Mouse (Mus musculus) limb, embryonic 15.5 days (tissue): Measurements from ENCODE around the gene Smad3. TPM values are rescaled to one million over a fixed set of nuclear protein-coding genes. Genes with fewer than 3 reads are reported as not detected.

Experiments
- ATAC-seq: fragments of 200-750 bp; cut with Nextera tagmentation; 2 replicates; pipeline ENCODE4 v1.8.0; 2017; ENCODE audit warnings: low read depth, moderate TSS enrichment; ENCODE audit not compliant: insufficient number of reproducible peaks, low FRiP score, low TSS enrichment
- H3K27ac ChIP-seq: fragments of 300-500 bp; sonication (generic); 2 replicates; pipeline ENCODE4 v1.5.1; 2015; ENCODE audit warnings: moderate library complexity, mild to moderate bottlenecking, inconsistent platforms
- H3K27me3 ChIP-seq: fragments of 300-500 bp; sonication (generic); 2 replicates; pipeline ENCODE4 v1.6.1; 2015; ENCODE audit warnings: inconsistent platforms
- H3K36me3 ChIP-seq: fragments of 300-500 bp; sonication (generic); 2 replicates; pipeline ENCODE4 v1.6.1; 2015; ENCODE audit warnings: inconsistent platforms
- H3K4me1 ChIP-seq: fragments of 300-500 bp; sonication (generic); 2 replicates; pipeline ENCODE4 v1.6.1; 2015; ENCODE audit warnings: inconsistent platforms
- H3K4me2 ChIP-seq: fragments of 300-500 bp; sonication (generic); 2 replicates; pipeline ENCODE4 v1.6.1; 2015; ENCODE audit warnings: mild to moderate bottlenecking, inconsistent platforms
- H3K4me3 ChIP-seq: fragments of 300-500 bp; sonication (generic); 2 replicates; pipeline ENCODE4 v1.5.1; 2015; ENCODE audit warnings: mild to moderate bottlenecking, inconsistent platforms
- H3K9ac ChIP-seq: fragments of 300-500 bp; sonication (generic); 2 replicates; pipeline ENCODE4 v1.6.1; 2015; ENCODE audit warnings: inconsistent platforms
- H3K9me3 ChIP-seq: fragments of 300-500 bp; sonication (generic); 2 replicates; pipeline ENCODE4 v1.6.1; 2016; ENCODE audit warnings: inconsistent platforms
- WGBS: fragments of 180-500 bp; shearing (Covaris S2); methylation state at CpG from one replicate; pipeline ENCODE4 v1.1.7; 2015; 5-methylcytosine and 5-hydroxymethylcytosine counted together
- polyA plus RNA-seq: library from polyadenylated mRNA; unstranded; fragments of >200 nt; fragmentation: Nextera tagmentation; extraction: Ambion mirVana; gene quantifications from 2 replicates; pipeline ENCODE4 v1.2.1, GENCODE M21; 2015

The Smad3 gene
- polyA plus RNA-seq, 1 experiment from 2014 or later = 28.9 TPM

- no peak overlapping the region for H3K4me2 ChIP-seq
- H3K27ac ChIP-seq = no peak overlapping the region
- H3K4me1 ChIP-seq = peaks cover 45% of the 10 kb centered on the region
- H3K4me3 ChIP-seq = no peak overlapping the region
- ATAC-seq = no peak
- peaks cover 20% of the 10 kb centered on the region for H3K36me3 ChIP-seq
- H3K9ac ChIP-seq = no peak overlapping the region
- H3K9me3 ChIP-seq = no peaks in the 10 kb centered on the region
- 60% methylated on average over 6 of the region's 6 CpGs for WGBS
- no peaks in the 10 kb centered on the region for H3K27me3 ChIP-seq
Measured at GRCm38 (mm10) chr9:63712838-63713237, 45.0 kb downstream of the Smad3 start.

GRCm38 (mm10) chr9:63711580-63712230 is 46.1 kb downstream of the Smad3 start:
- Histone ChIP-seq H3K36me3 (peaks cover 20% of the 10 kb centered on the region), H3K4me1 (peaks cover 46% of the 10 kb centered on the region), H3K27ac (no peak overlapping the region), H3K4me2 (no peak overlapping the region), H3K4me3 (no peak overlapping the region), H3K9me3 (no peaks in the 10 kb centered on the region), H3K27me3 (no peaks in the 10 kb centered on the region), H3K9ac (no peak overlapping the region)
- WGBS = 72% methylated on average over 13 of the region's 13 CpGs
- ATAC-seq = no peak

GRCm38 (mm10) chr9:63709857-63710256 is 47.9 kb downstream of the Smad3 start:
- Histone ChIP-seq H3K4me3 (no peak overlapping the region), H3K27ac (no peak overlapping the region), H3K9me3 (no peaks in the 10 kb centered on the region), H3K9ac (no peak overlapping the region), H3K4me1 (peaks cover 44% of the 10 kb centered on the region), H3K4me2 (no peak overlapping the region), H3K36me3 (peaks cover 20% of the 10 kb centered on the region), H3K27me3 (no peaks in the 10 kb centered on the region)
- no peak for ATAC-seq
- WGBS = 94% methylated on average over 5 of the region's 5 CpGs

- ATAC-seq = no peak
- peaks cover 20% of the 10 kb centered on the region for H3K36me3 ChIP-seq
- no peaks in the 10 kb centered on the region for H3K9me3 ChIP-seq
Measured at GRCm38 (mm10) chr9:63709266-63709665, 48.5 kb downstream of the Smad3 start.

GRCm38 (mm10) chr9:63707816-63708588 is 49.8 kb downstream of the Smad3 start:
- Histone ChIP-seq H3K9ac (no peak overlapping the region), H3K27ac (no peak overlapping the region), H3K27me3 (no peaks in the 10 kb centered on the region), H3K4me1 (peaks cover 46% of the 10 kb centered on the region), H3K4me3 (no peak overlapping the region), H3K36me3 (peaks cover 23% of the 10 kb centered on the region), H3K4me2 (no peak overlapping the region), H3K9me3 (no peaks in the 10 kb centered on the region)
- WGBS = 64% methylated on average over 9 of the region's 9 CpGs
- no peak for ATAC-seq

More at GRCm38 (mm10) chr9:63709266-63709665, 48.5 kb downstream of the Smad3 start:
- Histone ChIP-seq H3K27me3 (no peaks in the 10 kb centered on the region), H3K4me2 (no peak overlapping the region), H3K9ac (no peak overlapping the region), H3K27ac (no peak overlapping the region), H3K4me3 (no peak overlapping the region), H3K4me1 (peaks cover 44% of the 10 kb centered on the region)

- Histone ChIP-seq H3K4me3 (no peak overlapping the region), H3K4me1 (peaks cover 62% of the 10 kb centered on the region), H3K27me3 (no peaks in the 10 kb centered on the region), H3K9ac (no peak overlapping the region), H3K4me2 (no peak overlapping the region), H3K9me3 (no peaks in the 10 kb centered on the region), H3K36me3 (peaks cover 16% of the 10 kb centered on the region), H3K27ac (peak overlapping the region; percentile 47)
- WGBS = 27% methylated on average over 9 of the region's 9 CpGs
- no peak for ATAC-seq
Measured at GRCm38 (mm10) chr9:63706152-63706733, 51.6 kb downstream of the Smad3 start.

GRCm38 (mm10) chr9:63704979-63705751 is 52.6 kb downstream of the Smad3 start:
- no peak overlapping the region for H3K4me3 ChIP-seq
- no peak overlapping the region for H3K4me2 ChIP-seq
- H3K9me3 ChIP-seq = no peaks in the 10 kb centered on the region
- peaks cover 8% of the 10 kb centered on the region for H3K36me3 ChIP-seq
- H3K9ac ChIP-seq = no peak overlapping the region
- no peaks in the 10 kb centered on the region for H3K27me3 ChIP-seq
- H3K27ac ChIP-seq = no peak overlapping the region
- WGBS = 82% methylated on average over 6 of the region's 6 CpGs
- ATAC-seq = no peak
- H3K4me1 ChIP-seq = peaks cover 67% of the 10 kb centered on the region

- WGBS = 61% methylated on average over 5 of the region's 5 CpGs
- Histone ChIP-seq H3K9ac (no peak overlapping the region), H3K36me3 (peaks cover 3% of the 10 kb centered on the region; the same call in 1 of the 2 replicates), H3K4me3 (no peak overlapping the region), H3K27ac (no peak overlapping the region; the same call in 1 of the 2 replicates), H3K4me1 (peaks cover 75% of the 10 kb centered on the region), H3K4me2 (no peak overlapping the region), H3K9me3 (no peaks in the 10 kb centered on the region), H3K27me3 (no peaks in the 10 kb centered on the region)
- ATAC-seq = no peak
Measured at GRCm38 (mm10) chr9:63704131-63704530, 53.7 kb downstream of the Smad3 start.

- H3K4me3 ChIP-seq = no peak overlapping the region
- WGBS = 77% methylated on average over 7 of the region's 7 CpGs
- H3K4me2 ChIP-seq = 0 out of 2 replicates have a peak overlapping the region, but pooled peaks have one; percentile 1
- H3K36me3 ChIP-seq = 0 out of 2 replicates have a peak, but pooled peaks cover 3% of the 10 kb centered on the region
- no peak for ATAC-seq
- no peaks in the 10 kb centered on the region for H3K9me3 ChIP-seq
- H3K9ac ChIP-seq = no peak overlapping the region
- no peaks in the 10 kb centered on the region for H3K27me3 ChIP-seq
- H3K4me1 ChIP-seq = peaks cover 77% of the 10 kb centered on the region
- peak overlapping the region; percentile 72; the same call in 1 of the 2 replicates for H3K27ac ChIP-seq
Measured at GRCm38 (mm10) chr9:63703236-63703785, 54.5 kb downstream of the Smad3 start.

GRCm38 (mm10) chr9:63702502-63703013 is 55.2 kb downstream of the Smad3 start:
- no peaks in the 10 kb centered on the region for H3K27me3 ChIP-seq

GRCm38 (mm10) chr9:63701957-63702309 is 55.9 kb downstream of the Smad3 start:
- 0 out of 2 replicates have a peak, but pooled peaks cover 3% of the 10 kb centered on the region for H3K36me3 ChIP-seq
- H3K4me3 ChIP-seq = no peak overlapping the region
- 71% methylated on average over 4 of the region's 4 CpGs for WGBS
- H3K27ac ChIP-seq = peak overlapping the region; percentile 72; the same call in 1 of the 2 replicates
- no peak overlapping the region for H3K4me2 ChIP-seq
- ATAC-seq = no peak
- no peak overlapping the region for H3K9ac ChIP-seq
- no peaks in the 10 kb centered on the region for H3K9me3 ChIP-seq
- H3K4me1 ChIP-seq = peaks cover 76% of the 10 kb centered on the region
- no peaks in the 10 kb centered on the region for H3K27me3 ChIP-seq

More at GRCm38 (mm10) chr9:63702502-63703013, 55.2 kb downstream of the Smad3 start:
- Histone ChIP-seq H3K27ac (peak overlapping the region; percentile 72), H3K4me3 (no peak overlapping the region), H3K4me2 (0 out of 2 replicates have a peak overlapping the region, but pooled peaks have one; percentile 1), H3K36me3 (0 out of 2 replicates have a peak, but pooled peaks cover 3% of the 10 kb centered on the region), H3K4me1 (peaks cover 77% of the 10 kb centered on the region), H3K9ac (no peak overlapping the region), H3K9me3 (no peaks in the 10 kb centered on the region)
- ATAC-seq = peak; percentile 62; the same call in 1 of the 2 replicates
- WGBS = 37% methylated on average over 16 of the region's 16 CpGs
